Mouse (Mus musculus) liver, embryonic 16.5 days (tissue): ENCODE measurements around the gene Tgfb2. TPM values are rescaled to one million over a fixed set of nuclear protein-coding genes. Genes with fewer than 3 reads are reported as not detected.

Source experiments
- ATAC-seq: fragments of 200-750 bp; cut with Nextera tagmentation; 2 replicates; pipeline ENCODE4 v1.8.0; 2017; ENCODE audit warnings: low read depth, mild to moderate bottlenecking, moderate number of reproducible peaks, moderate library complexity
- H3K27ac ChIP-seq: fragments of 300-500 bp; sonication (generic); 2 replicates; pipeline ENCODE4 v1.5.1; 2014; ENCODE audit warnings: mild to moderate bottlenecking, low read length
- H3K27me3 ChIP-seq: fragments of 300-500 bp; sonication (generic); 2 replicates; pipeline ENCODE4 v1.6.1; 2014; ENCODE audit warnings: low read depth, low read length, mixed read lengths; ENCODE audit not compliant: control insufficient read depth, insufficient read depth
- H3K36me3 ChIP-seq: fragments of 300-500 bp; sonication (generic); 2 replicates; pipeline ENCODE4 v1.6.1; 2014; ENCODE audit warnings: mild to moderate bottlenecking; ENCODE audit not compliant: control insufficient read depth, insufficient read depth
- H3K4me1 ChIP-seq: fragments of 300-500 bp; sonication (generic); 2 replicates; pipeline ENCODE4 v1.6.1; 2014; ENCODE audit warnings: low read depth, low read length, mixed read lengths; ENCODE audit not compliant: control insufficient read depth
- H3K4me2 ChIP-seq: fragments of 300-500 bp; sonication (generic); 2 replicates; pipeline ENCODE4 v1.6.1; 2014; ENCODE audit warnings: low read depth, low read length, mixed read lengths
- H3K4me3 ChIP-seq: fragments of 300-500 bp; sonication (generic); 2 replicates; pipeline ENCODE4 v1.5.1; 2014; ENCODE audit warnings: low read depth, mild to moderate bottlenecking, low read length
- H3K9ac ChIP-seq: fragments of 300-500 bp; sonication (generic); 2 replicates; pipeline ENCODE4 v1.6.1; 2014; ENCODE audit warnings: low read depth, low read length
- H3K9me3 ChIP-seq: fragments of 300-500 bp; sonication (generic); replicated peaks from 2 replicates; pipeline ENCODE4 v1.6.1; 2016; ENCODE audit warnings: low read length; ENCODE audit not compliant: control insufficient read depth
- WGBS: fragments of 180-500 bp; shearing (Covaris S2); extraction: QIAGEN DNeasy Blood & Tissue Kit; methylation state at CpG from one replicate; pipeline ENCODE4 v1.1.7; 2014; ENCODE audit not compliant: insufficient replicate concordance; 5-methylcytosine and 5-hydroxymethylcytosine counted together
- polyA plus RNA-seq: library from polyadenylated mRNA; unstranded; fragments of >200 nt; fragmentation: Nextera tagmentation; extraction: Ambion mirVana; gene quantifications from 2 replicates; pipeline ENCODE4 v1.2.1, GENCODE M21; 2015

Gene Tgfb2
- polyA plus RNA-seq, result 0.89 and 1.7 TPM in 2 replicates

DNA sequence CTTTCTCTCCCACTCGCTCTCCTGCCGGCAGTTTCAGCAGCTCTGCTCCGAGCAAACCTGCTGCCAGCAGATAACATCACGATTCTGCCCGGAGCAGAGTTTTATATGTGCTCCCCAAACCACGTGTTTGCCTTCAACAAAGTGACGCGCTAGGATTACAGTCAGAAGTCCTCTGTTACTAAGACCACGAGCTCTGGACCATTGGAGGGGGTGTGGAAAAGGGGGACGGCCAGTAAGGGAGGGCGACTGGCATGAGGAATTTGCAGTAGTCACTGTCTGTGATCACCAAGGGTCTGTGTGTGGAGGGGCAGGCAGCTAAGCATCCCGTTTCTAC, at the start of gene Tgfb2:
Gene Tgfb2, minus strand, starts transcription at position 75 of the 334 bp plus-strand sequence.
- H3K27me3 ChIP-seq, result peaks cover 30% of the 10 kb centered on the region
- 0 out of 2 replicates have a peak, but pooled peaks have one; percentile 14 for ATAC-seq
- peak within 1 kb of the TSS; percentile 37 for H3K9ac ChIP-seq
- H3K27ac ChIP-seq, result no peak within 1 kb of the TSS
- H3K4me2 ChIP-seq, result peak within 1 kb of the TSS; percentile 69
- no peaks in the 10 kb centered on the region for H3K9me3 ChIP-seq
- H3K4me1 ChIP-seq, result no peaks in the 10 kb centered on the region; the same call in none of the 2 replicates
- H3K36me3 ChIP-seq, result no peaks in the 10 kb centered on the region
- peak within 1 kb of the TSS; percentile 55 for H3K4me3 ChIP-seq
- WGBS, result 4% methylated on average over 12 of the region's 12 CpGs

DNA sequence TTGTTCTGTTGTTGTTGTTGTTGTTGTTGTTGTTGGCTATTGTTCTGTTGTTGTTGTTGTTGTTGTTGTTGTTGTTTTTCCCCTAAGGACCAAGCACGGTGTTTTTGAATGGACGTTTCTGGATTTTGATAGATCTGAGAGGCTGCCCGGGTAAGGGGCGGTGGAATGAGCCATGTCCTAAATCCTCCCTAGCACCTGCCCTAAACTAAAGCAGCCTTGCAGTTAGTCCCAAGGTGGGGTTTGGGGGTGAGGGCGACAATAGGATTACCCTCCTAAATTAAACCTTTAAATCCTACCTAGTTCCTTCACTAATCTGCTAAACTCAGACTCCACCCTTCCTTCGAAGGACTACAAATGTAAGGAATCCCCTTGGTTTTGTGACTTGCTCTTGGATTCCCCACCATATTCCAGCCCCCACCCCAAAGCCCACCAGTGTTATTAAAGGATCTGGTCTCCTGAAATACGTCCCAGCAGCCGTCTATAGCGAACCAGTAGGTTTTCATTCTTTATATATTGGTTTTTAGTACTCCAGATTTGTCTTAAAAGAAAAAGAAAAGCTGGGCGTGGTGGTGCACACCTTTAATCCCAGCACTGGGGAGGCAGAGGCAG, 44.0 kb upstream of the Tgfb2 start:
- 31% methylated on average over 10 of the region's 10 CpGs for WGBS
- Histone ChIP-seq H3K4me3 (peak overlapping the region; percentile 76), H3K9ac (peak overlapping the region; percentile 78), H3K36me3 (no peaks in the 10 kb centered on the region), H3K9me3 (no peaks in the 10 kb centered on the region), H3K4me2 (peak overlapping the region; percentile 77), H3K4me1 (peaks cover 12% of the 10 kb centered on the region), H3K27ac (peak overlapping the region; percentile 65; the same call in 1 of the 2 replicates), H3K27me3 (no peaks in the 10 kb centered on the region)
- no peak for ATAC-seq

DNA sequence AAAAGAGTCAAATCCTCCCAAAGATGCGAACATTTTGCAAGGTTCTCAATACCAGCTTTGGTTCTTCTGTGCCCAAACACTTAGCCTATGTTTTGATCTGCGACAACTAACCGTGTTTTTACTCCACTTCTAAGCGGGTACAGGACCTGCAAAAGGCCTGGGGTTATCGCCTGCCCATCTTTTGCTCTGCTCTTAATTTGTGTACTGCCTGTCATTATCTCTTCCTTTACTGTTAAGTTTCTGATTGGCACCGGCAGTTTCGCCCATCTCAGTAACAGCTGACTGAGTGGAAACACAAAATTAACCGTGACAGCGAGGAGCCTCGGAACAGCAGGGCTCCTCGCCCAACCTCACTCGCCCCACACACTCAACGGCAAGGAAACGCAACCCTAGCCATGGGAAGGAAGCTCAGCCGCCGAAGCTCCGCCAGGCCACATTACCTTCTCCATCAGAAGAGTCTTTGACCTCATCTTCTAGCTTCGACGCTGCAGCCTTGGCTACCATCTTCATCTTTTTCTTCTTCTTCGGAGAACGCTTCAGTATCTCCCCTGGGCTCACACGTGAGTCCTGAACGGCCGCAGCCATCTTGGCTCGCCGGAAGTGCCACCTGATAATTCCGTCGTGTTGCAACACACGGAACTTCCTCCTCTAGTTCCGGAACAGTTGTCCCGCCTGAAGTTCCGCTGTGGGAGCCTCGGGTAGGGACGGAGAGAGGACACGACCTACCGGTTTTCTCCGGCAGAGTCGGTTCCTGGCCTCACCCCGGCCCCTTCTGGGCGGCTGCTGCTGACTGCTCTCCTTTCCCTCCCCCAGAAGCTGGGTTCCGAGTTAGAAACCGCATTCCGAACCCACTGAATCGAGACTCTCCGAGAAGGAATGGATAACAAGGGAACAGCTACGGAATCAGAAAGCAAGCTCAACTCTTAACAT, 43.2 kb upstream of the Tgfb2 start, which contains the start of gene Rrp15:
Gene Rrp15, minus strand, starts transcription at position 635 of the 930 bp plus-strand sequence.
- H3K27me3 ChIP-seq, result no peaks in the 10 kb centered on the region
- H3K9ac ChIP-seq, result peak within 1 kb of the TSS; percentile 78
- H3K4me3 ChIP-seq, result peak within 1 kb of the TSS; percentile 76
- under 1% methylated on average over 46 of the region's 46 CpGs for WGBS
- H3K27ac ChIP-seq, result peak within 1 kb of the TSS; percentile 65; the same call in 1 of the 2 replicates
- H3K4me2 ChIP-seq, result peak within 1 kb of the TSS; percentile 77
- H3K36me3 ChIP-seq, result no peaks in the 10 kb centered on the region
- no peaks in the 10 kb centered on the region for H3K9me3 ChIP-seq
- ATAC-seq, result peak; percentile 87
- peaks cover 12% of the 10 kb centered on the region for H3K4me1 ChIP-seq

DNA sequence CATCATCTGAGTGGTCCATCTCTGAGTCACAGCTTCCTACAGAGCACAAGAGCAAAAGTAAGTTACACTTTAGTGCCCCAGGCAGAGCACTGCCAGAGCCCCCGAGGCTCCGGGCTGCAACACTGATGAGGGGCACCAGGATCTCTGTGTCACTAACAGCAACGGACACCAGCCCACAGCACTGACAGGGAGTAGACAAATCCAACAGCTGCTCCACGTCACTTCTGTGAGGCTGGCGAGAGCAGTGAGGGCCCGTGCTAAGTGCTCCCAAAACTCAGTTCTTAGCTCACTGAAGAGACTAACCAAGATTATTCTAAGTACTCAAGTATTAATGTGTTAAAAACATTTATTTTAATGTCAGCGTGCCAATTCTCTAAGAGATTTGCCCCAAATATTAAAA, 34.0 kb upstream of the Tgfb2 start:
- 76% methylated on average over 7 of the region's 7 CpGs for WGBS
- Histone ChIP-seq H3K4me1 (no peaks in the 10 kb centered on the region), H3K4me2 (no peak overlapping the region), H3K9ac (no peak overlapping the region), H3K9me3 (no peaks in the 10 kb centered on the region), H3K4me3 (no peak overlapping the region), H3K27me3 (no peaks in the 10 kb centered on the region), H3K27ac (no peak overlapping the region), H3K36me3 (no peaks in the 10 kb centered on the region; the same call in 1 of the 2 replicates)
- ATAC-seq, result no peak

DNA sequence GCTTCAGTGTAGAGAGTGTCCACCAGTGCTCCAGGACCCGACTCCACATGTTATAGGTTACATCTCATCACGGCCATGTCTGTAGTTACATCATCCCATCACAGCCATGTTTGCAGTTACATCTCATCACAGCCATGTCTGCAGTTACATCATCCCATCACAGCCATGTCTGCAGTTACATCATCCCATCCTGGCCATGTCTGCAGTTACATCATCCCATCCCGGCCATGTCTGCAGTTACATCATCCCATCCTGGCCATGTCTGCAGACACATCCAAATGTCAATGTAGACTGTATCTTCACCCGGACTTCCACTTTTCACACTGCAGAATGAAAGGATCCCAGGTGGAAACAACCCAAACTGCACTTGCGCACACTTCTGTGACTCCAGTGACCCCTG, 29.7 kb upstream of the Tgfb2 start:
- H3K4me2 ChIP-seq, result no peak overlapping the region
- H3K27ac ChIP-seq, result no peak overlapping the region
- H3K27me3 ChIP-seq, result no peaks in the 10 kb centered on the region
- H3K9me3 ChIP-seq, result no peaks in the 10 kb centered on the region
- 68% methylated on average over 5 of the region's 5 CpGs for WGBS
- H3K4me3 ChIP-seq, result no peak overlapping the region
- no peak for ATAC-seq
- H3K36me3 ChIP-seq, result no peaks in the 10 kb centered on the region; the same call in 1 of the 2 replicates
- H3K9ac ChIP-seq, result no peak overlapping the region
- H3K4me1 ChIP-seq, result no peaks in the 10 kb centered on the region

DNA sequence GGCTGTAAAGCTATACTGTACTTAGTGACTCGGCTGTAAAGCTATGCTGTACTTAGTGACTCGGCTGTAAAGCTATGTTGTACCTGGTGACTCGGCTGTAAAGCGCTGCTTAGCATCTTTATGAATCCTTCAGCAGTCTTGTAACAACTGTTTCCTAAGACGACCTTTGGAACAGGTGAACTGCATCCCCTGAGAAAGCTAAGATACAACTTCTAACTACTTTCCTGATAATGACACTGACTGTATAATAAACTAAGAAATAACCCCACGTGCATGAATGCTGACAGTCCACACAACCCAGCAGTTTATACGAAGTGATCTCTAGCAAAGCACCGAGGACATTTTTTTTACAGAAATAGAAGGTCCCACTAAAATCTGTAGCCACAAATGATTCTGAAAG, 27.3 kb upstream of the Tgfb2 start:
- no peak overlapping the region for H3K27ac ChIP-seq
- ATAC-seq, result no peak
- H3K4me2 ChIP-seq, result no peak overlapping the region
- no peaks in the 10 kb centered on the region for H3K27me3 ChIP-seq
- H3K9me3 ChIP-seq, result no peaks in the 10 kb centered on the region
- H3K4me3 ChIP-seq, result no peak overlapping the region
- WGBS, result 76% methylated on average over 8 of the region's 8 CpGs
- no peaks in the 10 kb centered on the region; the same call in 1 of the 2 replicates for H3K36me3 ChIP-seq
- H3K4me1 ChIP-seq, result no peaks in the 10 kb centered on the region
- no peak overlapping the region for H3K9ac ChIP-seq

DNA sequence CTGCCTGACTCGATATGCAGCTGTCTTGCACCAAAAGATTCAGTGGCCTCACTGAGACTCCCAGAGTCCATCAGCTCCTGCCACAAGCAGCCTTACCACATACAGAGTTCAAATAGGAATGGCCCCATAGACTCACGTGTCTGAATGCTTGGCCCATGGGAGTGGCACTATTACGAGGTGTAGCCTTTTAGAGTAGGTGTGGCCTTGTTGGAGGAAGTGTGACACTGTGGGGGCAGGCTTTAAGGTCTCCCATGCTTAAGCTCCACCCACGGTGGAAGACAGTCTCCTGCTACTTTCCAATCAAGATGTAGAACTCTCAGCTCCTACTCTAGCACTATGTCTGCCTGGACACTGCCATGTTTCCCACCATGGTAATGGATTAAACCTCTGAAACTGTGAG, 23.0 kb upstream of the Tgfb2 start:
- WGBS, result 39% methylated on average over 4 of the region's 4 CpGs
- no peak overlapping the region for H3K4me2 ChIP-seq
- H3K9me3 ChIP-seq, result no peaks in the 10 kb centered on the region
- no peaks in the 10 kb centered on the region for H3K36me3 ChIP-seq
- H3K4me3 ChIP-seq, result no peak overlapping the region
- no peaks in the 10 kb centered on the region for H3K27me3 ChIP-seq
- ATAC-seq, result peak; percentile 53; the same call in 1 of the 2 replicates
- H3K9ac ChIP-seq, result no peak overlapping the region
- H3K4me1 ChIP-seq, result no peaks in the 10 kb centered on the region
- no peak overlapping the region for H3K27ac ChIP-seq

DNA sequence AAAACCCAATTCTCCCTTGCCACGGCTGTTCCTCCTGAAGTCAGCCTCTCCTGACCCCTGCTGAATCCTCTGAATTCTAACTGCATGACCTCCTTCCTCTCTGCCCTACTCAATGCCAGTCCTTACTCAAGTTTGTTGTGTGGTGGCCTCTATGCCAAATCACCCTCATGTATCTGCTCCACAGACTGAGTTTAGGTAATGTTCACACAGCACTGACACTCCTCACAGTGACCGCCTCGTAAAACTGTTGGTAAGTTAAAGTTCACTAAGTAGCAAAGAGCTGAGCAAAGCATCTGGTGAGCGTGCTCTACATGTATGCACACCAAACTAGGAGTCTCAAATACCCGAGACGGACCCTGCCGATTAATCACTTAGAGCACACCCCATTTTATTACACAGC, 20.3 kb upstream of the Tgfb2 start:
- H3K9ac ChIP-seq, result no peak overlapping the region
- peaks cover 2% of the 10 kb centered on the region for H3K36me3 ChIP-seq
- H3K4me2 ChIP-seq, result no peak overlapping the region
- no peaks in the 10 kb centered on the region for H3K9me3 ChIP-seq
- H3K4me3 ChIP-seq, result no peak overlapping the region
- WGBS, result 79% methylated on average over 7 of the region's 7 CpGs
- no peak for ATAC-seq
- H3K4me1 ChIP-seq, result no peaks in the 10 kb centered on the region
- H3K27me3 ChIP-seq, result no peaks in the 10 kb centered on the region
- H3K27ac ChIP-seq, result no peak overlapping the region

DNA sequence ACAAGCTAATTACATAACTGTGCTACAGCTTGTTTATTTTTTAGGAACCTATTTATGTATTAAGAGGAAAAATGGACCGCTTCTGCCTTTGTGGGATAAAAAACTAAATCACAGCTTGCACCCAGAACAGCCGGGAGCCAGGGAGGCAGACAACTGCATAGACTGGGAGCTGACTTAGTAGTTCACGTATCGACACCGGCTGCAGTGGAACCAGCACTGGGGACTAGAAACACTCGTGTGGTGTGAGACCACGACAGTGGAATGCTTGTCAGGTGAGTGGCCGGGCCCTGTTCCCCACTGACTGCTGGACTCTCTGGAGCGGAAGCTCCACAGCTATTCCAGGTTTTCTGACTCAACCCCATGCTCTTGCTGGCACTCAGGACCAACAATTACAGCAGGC, 16.5 kb upstream of the Tgfb2 start:
- 74% methylated on average over 9 of the region's 9 CpGs for WGBS
- H3K9me3 ChIP-seq, result no peaks in the 10 kb centered on the region
- no peaks in the 10 kb centered on the region for H3K4me1 ChIP-seq
- no peak overlapping the region for H3K27ac ChIP-seq
- no peak overlapping the region for H3K9ac ChIP-seq
- no peak overlapping the region for H3K4me2 ChIP-seq
- H3K36me3 ChIP-seq, result peaks cover 12% of the 10 kb centered on the region
- H3K27me3 ChIP-seq, result no peaks in the 10 kb centered on the region
- no peak for ATAC-seq
- H3K4me3 ChIP-seq, result no peak overlapping the region
